Mouse (Mus musculus): ENCODE data around the gene Rab6b. TPM values are rescaled to one million over a fixed set of nuclear protein-coding genes. Genes with fewer than 3 reads are reported as not detected.
"Not testable (repeated sequence)": the region's sequence is repeated elsewhere in the genome, so short reads cannot be mapped to it uniquely, and the experiment has no call there.

Rab6b gene
- polyA plus RNA-seq, 1 experiment from 2014 or later: 43.8 TPM

- ATAC-seq: no peak
- ChIA-PET CTCF (no interaction called here), POLR2A (no interaction called here)
- no peak for TF ChIP-seq CTCF (IDR thresholded peaks at IDR 0.05)
- H3K27me3 ChIP-seq: no peaks in the 10 kb centered on the region
- DNase-seq (ENCODE audit: low read depth, low spot score): no peak
- in situ Hi-C loops (cut with MboI; ENCODE audit: low pct_unique_long_range_greater_than_20kb): no loop called here
Observed at GRCm38 (mm10) chr9:103141266-103141665, 29.7 kb downstream of the Rab6b start.

DNA sequence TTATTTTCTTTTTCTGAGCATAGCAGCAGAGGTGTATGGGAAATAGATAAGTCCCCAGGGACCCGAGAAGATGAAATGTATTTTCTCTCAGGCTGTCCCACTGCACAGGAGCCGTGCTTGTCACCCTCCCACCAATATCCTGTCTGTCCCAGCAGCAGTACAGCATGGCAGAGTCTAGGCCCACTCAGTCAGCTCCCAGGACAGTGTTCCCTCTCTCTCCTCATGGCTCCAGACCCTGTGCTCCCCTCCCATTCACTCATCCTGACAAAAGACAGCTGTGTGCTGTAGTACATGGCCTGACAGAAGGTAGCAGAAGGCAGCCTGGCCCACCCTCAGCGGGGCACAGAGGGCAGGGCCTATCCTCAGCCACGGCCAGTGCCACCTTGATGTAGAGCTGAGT is 32.3 kb downstream of the Rab6b start:
- no peak for ATAC-seq
- in situ Hi-C loops (cut with MboI; ENCODE audit: low pct_unique_long_range_greater_than_20kb): no loop called here
- H3K27me3 ChIP-seq: no peaks in the 10 kb centered on the region
- POLR2A ChIA-PET: no interaction called here
- CTCF ChIA-PET: no interaction called here
- TF ChIP-seq CTCF (IDR thresholded peaks at IDR 0.05): no peak
- no peak for DNase-seq (ENCODE audit: low read depth, low spot score)

DNA sequence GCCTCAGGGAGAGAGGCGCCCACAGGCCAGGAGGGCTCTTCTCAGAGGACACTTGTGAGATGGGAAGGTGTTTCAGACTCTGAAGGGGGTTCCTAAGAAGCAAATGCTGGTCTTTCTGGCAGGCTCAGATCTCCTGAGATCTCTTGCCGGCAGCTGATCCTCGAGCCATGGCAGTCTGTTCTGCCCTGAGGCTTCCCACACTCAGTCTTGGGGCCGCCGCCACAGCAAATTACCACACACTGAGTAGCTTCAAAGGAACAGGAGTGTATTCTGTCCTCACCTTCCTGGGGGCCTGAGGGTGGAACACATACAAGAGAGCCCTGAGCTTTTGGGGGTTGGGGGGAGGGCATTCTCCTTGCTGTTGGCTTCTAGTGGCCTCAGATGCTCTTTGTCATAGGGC is 33.8 kb downstream of the Rab6b start:
- DNase-seq (ENCODE audit: low read depth, low spot score) (no peak), ATAC-seq (no peak)
- no peak for TF ChIP-seq CTCF (IDR thresholded peaks at IDR 0.05)
- in situ Hi-C loops (cut with MboI; ENCODE audit: low pct_unique_long_range_greater_than_20kb): no loop called here
- H3K27me3 ChIP-seq: no peaks in the 10 kb centered on the region
- ChIA-PET POLR2A (no interaction called here), CTCF (interaction anchor here (1.6 kb wide), 1 partner anchor 23 kb away, joined by 3 read pairs; no protein-coding TSS in a partner anchor)

DNA sequence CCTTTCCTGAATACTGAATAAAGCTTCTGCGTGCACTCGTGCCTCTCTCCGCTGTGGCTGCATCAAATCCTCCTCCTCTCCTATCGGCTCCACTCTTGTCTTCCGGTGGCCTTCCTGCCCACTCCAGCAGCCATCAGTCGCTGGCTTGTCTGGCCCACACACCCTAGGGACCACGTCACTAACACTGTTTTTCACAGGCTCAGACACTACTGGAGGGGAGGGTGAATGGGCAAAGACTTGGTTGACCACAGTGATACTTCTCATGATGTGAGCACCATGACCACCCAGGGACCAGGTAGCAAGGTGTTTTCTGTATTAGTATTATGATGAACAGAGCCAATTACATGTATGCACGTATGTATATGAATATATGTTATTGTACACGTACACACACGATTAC is 34.7 kb downstream of the Rab6b start:
- no peak for DNase-seq (ENCODE audit: low read depth, low spot score)
- in situ Hi-C loops (cut with MboI; ENCODE audit: low pct_unique_long_range_greater_than_20kb): no loop called here
- ChIA-PET CTCF (no interaction called here), POLR2A (no interaction called here)
- H3K27me3 ChIP-seq: no peaks in the 10 kb centered on the region
- no peak for ATAC-seq
- no peak for TF ChIP-seq CTCF (IDR thresholded peaks at IDR 0.05)

GRCm38 (mm10) chr9:103146703-103147102 is 35.1 kb downstream of the Rab6b start:
- CTCF ChIA-PET: interaction anchor here (1.5 kb wide), 1 partner anchor 11 kb away, joined by 5 read pairs; no protein-coding TSS in a partner anchor
- no peaks in the 10 kb centered on the region for H3K27me3 ChIP-seq
- TF ChIP-seq CTCF (IDR thresholded peaks at IDR 0.05): no peak
- ATAC-seq (no peak), DNase-seq (ENCODE audit: low read depth, low spot score) (no peak)
- POLR2A ChIA-PET: no interaction called here
- in situ Hi-C loops (cut with MboI; ENCODE audit: low pct_unique_long_range_greater_than_20kb): no loop called here

- CTCF ChIA-PET: interaction anchor here (1.5 kb wide), 1 partner anchor 10 kb away, joined by 5 read pairs; no protein-coding TSS in a partner anchor
- no peaks in the 10 kb centered on the region for H3K27me3 ChIP-seq
- POLR2A ChIA-PET: no interaction called here
- ATAC-seq (no peak), DNase-seq (ENCODE audit: low read depth, low spot score) (no peak)
- in situ Hi-C loops (cut with MboI; ENCODE audit: low pct_unique_long_range_greater_than_20kb): no loop called here
- TF ChIP-seq CTCF (IDR thresholded peaks at IDR 0.05): no peak
Observed at GRCm38 (mm10) chr9:103147103-103147502, 35.5 kb downstream of the Rab6b start.

- no peak for ATAC-seq
- no peaks in the 10 kb centered on the region for H3K27me3 ChIP-seq
- no peak for DNase-seq (ENCODE audit: low read depth, low spot score)
- CTCF ChIA-PET: no interaction called here
- POLR2A ChIA-PET: no interaction called here
- in situ Hi-C loops (cut with MboI; ENCODE audit: low pct_unique_long_range_greater_than_20kb): no loop called here
- TF ChIP-seq CTCF (IDR thresholded peaks at IDR 0.05): no peak
Observed at GRCm38 (mm10) chr9:103149074-103149799, 37.6 kb downstream of the Rab6b start.

DNA sequence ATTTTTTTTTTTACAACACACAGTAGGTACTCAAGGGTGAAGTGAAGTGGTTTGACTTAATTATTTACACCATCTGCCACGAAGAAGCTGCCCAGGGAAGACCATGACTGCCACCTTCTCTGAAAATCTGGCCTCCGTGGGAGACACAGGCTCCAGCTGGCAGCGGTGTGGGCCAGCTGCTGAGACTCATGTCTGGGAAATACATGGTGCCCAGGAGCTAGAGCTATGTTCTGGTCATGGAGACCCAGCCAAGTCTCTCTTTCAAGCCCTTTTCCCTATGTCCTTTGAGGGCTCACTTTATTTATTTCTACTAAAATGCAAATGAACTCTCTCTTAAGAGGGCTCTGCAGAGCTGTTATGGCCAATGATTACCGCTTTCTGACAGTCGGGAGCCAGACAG is 41.7 kb downstream of the Rab6b start:
- in situ Hi-C loops (cut with MboI; ENCODE audit: low pct_unique_long_range_greater_than_20kb): no loop called here
- H3K27me3 ChIP-seq: no peaks in the 10 kb centered on the region
- ATAC-seq: no peak
- TF ChIP-seq CTCF (IDR thresholded peaks at IDR 0.05): no peak
- POLR2A ChIA-PET: interaction anchor here (0.6 kb wide), 1 partner anchor 532 kb away, joined by 3 read pairs; no protein-coding TSS in a partner anchor
- CTCF ChIA-PET: no interaction called here
- no peak for DNase-seq (ENCODE audit: low read depth, low spot score)

GRCm38 (mm10) chr9:103154568-103154967 is 43.0 kb downstream of the Rab6b start:
- ChIA-PET POLR2A (no interaction called here), CTCF (no interaction called here)
- no peaks in the 10 kb centered on the region for H3K27me3 ChIP-seq
- in situ Hi-C loops (cut with MboI; ENCODE audit: low pct_unique_long_range_greater_than_20kb): no loop called here
- TF ChIP-seq CTCF (IDR thresholded peaks at IDR 0.05): no peak
- no peak for DNase-seq (ENCODE audit: low read depth, low spot score)
- no peak for ATAC-seq

GRCm38 (mm10) chr9:103155158-103155557 is 43.6 kb downstream of the Rab6b start:
- POLR2A ChIA-PET; H3K27me3 ChIP-seq; DNase-seq (ENCODE audit: low read depth, low spot score); CTCF ChIA-PET; ATAC-seq; in situ Hi-C loops (cut with MboI; ENCODE audit: low pct_unique_long_range_greater_than_20kb): not testable (repeated sequence)

GRCm38 (mm10) chr9:103163806-103164205 is 52.2 kb downstream of the Rab6b start:
- ChIA-PET POLR2A (no interaction called here), CTCF (no interaction called here)
- in situ Hi-C loops (cut with MboI; ENCODE audit: low pct_unique_long_range_greater_than_20kb): no loop called here
- H3K27me3 ChIP-seq: no peaks in the 10 kb centered on the region
- ATAC-seq (no peak), DNase-seq (ENCODE audit: low read depth, low spot score) (no peak)
- TF ChIP-seq CTCF (IDR thresholded peaks at IDR 0.05): no peak

GRCm38 (mm10) chr9:103168046-103168445 is 56.5 kb downstream of the Rab6b start:
- no peak for TF ChIP-seq CTCF (IDR thresholded peaks at IDR 0.05)
- H3K27me3 ChIP-seq: no peaks in the 10 kb centered on the region
- in situ Hi-C loops (cut with MboI; ENCODE audit: low pct_unique_long_range_greater_than_20kb): no loop called here
- ChIA-PET POLR2A (no interaction called here), CTCF (interaction anchor here (0.9 to 1.4 kb wide), 2 partner anchors 23 to 33 kb away, joined by 3 read pairs; no protein-coding TSS in a partner anchor)
- no peak for DNase-seq (ENCODE audit: low read depth, low spot score)
- no peak for ATAC-seq
